Mouse (Mus musculus) midbrain, embryonic 14.5 days (tissue): Measurements from ENCODE around the gene Rtraf. TPM values are rescaled to one million over a fixed set of nuclear protein-coding genes. Genes with fewer than 3 reads are reported as not detected.
A peak's percentile ranks its signal among the peaks of the same experiment; 100 is the strongest.
"Not testable (repeated sequence)": the region's sequence is repeated elsewhere in the genome, so short reads cannot be mapped to it uniquely, and the experiment has no call there.

Experiments used
- ATAC-seq: fragments of 200-750 bp; cut with Nextera tagmentation; 2 replicates; pipeline ENCODE4 v1.8.0; 2017; ENCODE audit warnings: moderate number of reproducible peaks, moderate library complexity; ENCODE audit not compliant: low FRiP score, low TSS enrichment
- DNase-seq: peaks from one replicate; pipeline ENCODE4 v3.0.0-alpha.2; 2015
- H3K27ac ChIP-seq: fragments of 300-500 bp; sonication (generic); replicated peaks from 2 replicates; pipeline ENCODE4 v1.5.1; 2014; ENCODE audit warnings: mild to moderate bottlenecking, low read depth, low read length, moderate library complexity
- H3K27me3 ChIP-seq: fragments of 300-500 bp; sonication (generic); 2 replicates; pipeline ENCODE4 v1.6.1; 2014; ENCODE audit warnings: low read length, control low read depth, mixed read lengths; ENCODE audit not compliant: control insufficient read depth, insufficient read depth
- H3K36me3 ChIP-seq: fragments of 300-500 bp; sonication (generic); 2 replicates; pipeline ENCODE4 v1.6.1; 2014; ENCODE audit warnings: low read length, control low read depth; ENCODE audit not compliant: control insufficient read depth, insufficient read depth
- H3K4me1 ChIP-seq: fragments of 300-500 bp; sonication (generic); 2 replicates; pipeline ENCODE4 v1.6.1; 2014; ENCODE audit warnings: mild to moderate bottlenecking, antibody characterized with exemption, low read length, control low read depth; ENCODE audit not compliant: control insufficient read depth, insufficient read depth
- H3K4me2 ChIP-seq: fragments of 300-500 bp; sonication (generic); 2 replicates; pipeline ENCODE4 v1.6.1; 2014; ENCODE audit warnings: mild to moderate bottlenecking, low read length, moderate library complexity
- H3K4me3 ChIP-seq: fragments of 300-500 bp; sonication (generic); replicated peaks from 2 replicates; pipeline ENCODE4 v1.5.1; 2014; ENCODE audit warnings: low read depth, low read length
- H3K9ac ChIP-seq: fragments of 300-500 bp; sonication (generic); replicated peaks from 2 replicates; pipeline ENCODE4 v1.6.1; 2014; ENCODE audit warnings: mild to moderate bottlenecking, low read length, moderate library complexity
- H3K9me3 ChIP-seq: fragments of 300-500 bp; sonication (generic); 2 replicates; pipeline ENCODE4 v1.6.1; 2016; ENCODE audit warnings: low read length, control low read depth, mixed read lengths; ENCODE audit not compliant: control insufficient read depth
- WGBS: fragments of 180-500 bp; shearing (Covaris S2); extraction: QIAGEN DNeasy Blood & Tissue Kit; methylation state at CpG from one replicate; pipeline ENCODE4 v1.1.7; 2014; 5-methylcytosine and 5-hydroxymethylcytosine counted together
- polyA plus RNA-seq: library from polyadenylated mRNA; unstranded; fragments of >200 nt; fragmentation: Nextera tagmentation; extraction: Ambion mirVana; gene quantifications from 2 replicates; pipeline ENCODE4 v1.2.1, GENCODE M21; 2014

Gene Rtraf
- polyA plus RNA-seq, result 178 and 196 TPM in 2 replicates

DNA sequence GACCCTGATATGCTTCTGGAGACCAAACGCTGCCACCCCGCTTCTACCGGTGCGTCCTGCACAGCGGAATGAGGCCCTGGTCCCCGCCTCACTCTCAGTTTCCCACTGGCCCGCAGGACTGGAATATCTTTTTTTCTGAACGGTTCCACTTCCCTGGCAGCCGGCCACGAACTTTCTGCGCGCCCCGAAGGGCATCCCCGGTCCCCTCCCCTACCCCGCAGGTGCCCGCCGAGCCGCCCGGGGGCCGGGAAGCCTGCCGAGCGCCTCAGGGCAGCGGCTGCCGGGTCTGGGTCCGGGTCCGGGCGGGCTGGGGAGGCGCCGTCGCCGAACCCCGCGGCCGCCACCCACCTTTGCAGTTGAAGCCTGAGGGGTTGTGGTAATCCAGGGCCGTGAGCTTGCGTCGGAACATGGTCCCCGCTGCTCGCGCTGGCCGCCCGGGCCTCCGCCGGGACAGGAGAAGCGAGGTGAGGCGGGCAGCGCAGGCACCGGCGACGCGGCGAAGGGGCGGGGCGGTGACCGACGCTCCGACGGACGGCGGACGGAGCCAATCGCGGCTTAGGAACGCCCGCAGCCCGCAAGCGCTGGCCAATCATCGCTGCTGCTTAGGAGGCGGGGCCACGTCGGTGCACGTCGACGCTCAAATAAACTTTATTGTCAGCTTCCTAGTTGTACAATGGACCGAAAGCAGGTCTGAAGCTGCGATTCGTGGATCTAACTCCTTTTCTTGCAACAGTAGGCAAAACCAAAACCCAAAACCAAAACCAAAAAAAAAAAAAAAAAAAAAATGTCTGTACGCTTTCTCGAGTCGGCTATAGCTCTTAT, at the start of gene Rtraf:
Rtraf (minus strand) TSS at position 504 of the 822 bp plus-strand sequence.
- WGBS, result under 1% methylated on average over 80 of the region's 80 CpGs
- Histone ChIP-seq H3K9ac (peak within 1 kb of the TSS; percentile 93), H3K4me2 (peak within 1 kb of the TSS; percentile 83), H3K4me1 (peaks cover 14% of the 10 kb centered on the region), H3K9me3 (no peaks in the 10 kb centered on the region), H3K27me3 (no peaks in the 10 kb centered on the region), H3K36me3 (peaks cover 34% of the 10 kb centered on the region), H3K4me3 (peak within 1 kb of the TSS; percentile 92), H3K27ac (peak within 1 kb of the TSS; percentile 85)
- ATAC-seq (peak; percentile 98), DNase-seq (peak; percentile 98)

DNA sequence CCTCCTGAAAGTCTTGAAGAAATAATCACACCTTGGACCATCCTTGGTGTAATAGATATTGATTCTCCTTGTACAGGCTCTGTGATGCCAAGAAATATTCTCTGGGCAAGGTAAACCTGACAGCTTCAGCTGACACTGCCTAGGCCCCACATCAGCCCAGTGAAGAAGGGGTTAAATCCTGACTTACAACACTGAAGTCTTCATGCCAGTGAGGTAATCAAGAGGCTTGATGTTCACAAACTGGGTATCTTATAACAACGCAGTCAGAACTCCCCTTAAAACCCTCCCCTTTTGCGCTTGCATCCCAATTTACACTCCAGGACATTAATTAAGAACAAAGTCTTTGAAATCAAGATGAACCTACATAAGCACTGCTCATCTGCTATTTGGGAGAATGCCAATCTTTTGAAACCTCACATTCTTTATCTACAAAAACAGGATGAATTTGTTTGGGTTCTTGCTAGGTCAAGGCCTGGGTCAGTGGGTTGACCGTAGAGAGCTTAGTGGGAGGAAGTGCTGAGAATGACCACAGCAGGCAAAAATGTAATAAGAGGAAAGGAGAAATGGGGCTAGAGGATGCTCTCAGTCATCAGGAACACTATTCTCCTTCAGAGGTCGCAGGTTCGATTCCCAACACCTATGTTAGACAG, 43.8 kb upstream of the Rtraf start:
- no peak for ATAC-seq
- Histone ChIP-seq H3K27ac (no peak overlapping the region), H3K4me3 (no peak overlapping the region), H3K27me3 (no peaks in the 10 kb centered on the region), H3K36me3 (peaks cover 6% of the 10 kb centered on the region; the same call in 1 of the 2 replicates), H3K4me1 (no peaks in the 10 kb centered on the region), H3K4me2 (no peak overlapping the region), H3K9ac (no peak overlapping the region), H3K9me3 (no peaks in the 10 kb centered on the region)
- WGBS, result 80% methylated on average over 5 of the region's 5 CpGs
- DNase-seq, result no peak

DNA sequence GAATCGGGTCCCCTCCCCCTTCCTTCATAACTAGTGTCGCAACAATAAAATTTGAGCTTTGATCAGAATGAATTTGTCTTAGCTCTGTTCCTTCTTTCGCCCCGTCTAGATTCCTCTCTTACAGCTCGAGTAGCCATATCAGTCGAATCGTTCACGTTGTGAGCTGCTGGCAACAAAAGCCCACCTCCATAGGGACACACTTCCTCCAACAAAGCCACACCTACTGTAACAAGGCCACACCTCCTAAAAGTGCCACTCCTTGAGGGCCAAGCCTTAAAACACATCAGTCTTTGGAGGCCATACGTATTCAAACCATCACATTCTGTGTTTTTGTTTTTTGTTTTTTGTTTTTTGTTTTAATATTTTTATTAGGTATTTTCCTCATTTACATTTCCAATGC, 41.5 kb upstream of the Rtraf start:
- H3K9me3 ChIP-seq, H3K9ac ChIP-seq, H3K4me2 ChIP-seq, ATAC-seq, H3K27me3 ChIP-seq, H3K36me3 ChIP-seq, H3K4me3 ChIP-seq, H3K4me1 ChIP-seq, DNase-seq, H3K27ac ChIP-seq: not testable (repeated sequence)
- WGBS, result 92% methylated on average over 9 of the region's 9 CpGs

DNA sequence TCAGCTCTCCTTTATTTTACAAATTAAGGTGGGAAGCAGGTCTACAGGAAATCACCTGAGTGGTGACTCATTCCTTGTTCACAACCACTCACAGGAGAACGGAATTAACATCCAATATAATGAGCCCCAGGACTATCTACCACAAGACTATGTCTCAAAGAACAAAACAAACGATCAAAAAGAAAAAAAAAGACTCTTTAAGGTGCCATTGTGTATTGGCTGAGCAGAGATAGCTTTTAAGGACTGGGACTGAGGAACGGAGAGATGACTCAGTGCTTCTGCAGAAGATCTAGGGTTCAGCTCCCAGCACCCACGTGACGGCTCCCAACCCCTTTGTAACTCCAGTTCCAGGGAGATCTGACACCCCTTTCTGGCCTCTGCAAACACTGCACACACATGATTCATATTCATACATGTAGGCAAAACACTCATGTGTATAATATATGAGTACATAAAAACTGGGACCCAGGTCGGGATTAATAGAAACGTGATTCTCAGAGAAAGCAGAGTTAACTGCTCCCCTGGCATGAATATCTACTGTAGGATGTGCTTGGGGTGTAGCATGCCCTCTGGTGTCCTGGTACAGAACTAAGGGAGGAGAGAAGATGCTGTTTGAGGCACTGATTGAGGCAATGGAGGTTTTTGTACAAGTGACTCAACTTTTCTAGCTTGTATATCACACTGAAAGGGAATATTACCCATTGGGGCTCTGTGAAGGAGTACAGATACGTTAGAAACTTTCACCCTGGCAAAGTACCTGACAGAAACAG, 37.9 kb upstream of the Rtraf start:
- Histone ChIP-seq H3K36me3 (no peaks in the 10 kb centered on the region), H3K27ac (no peak overlapping the region), H3K4me3 (no peak overlapping the region), H3K9me3 (no peaks in the 10 kb centered on the region), H3K4me2 (no peak overlapping the region), H3K27me3 (no peaks in the 10 kb centered on the region), H3K9ac (no peak overlapping the region), H3K4me1 (no peaks in the 10 kb centered on the region)
- no peak for ATAC-seq
- 88% methylated on average over 8 of the region's 8 CpGs for WGBS
- DNase-seq, result no peak

DNA sequence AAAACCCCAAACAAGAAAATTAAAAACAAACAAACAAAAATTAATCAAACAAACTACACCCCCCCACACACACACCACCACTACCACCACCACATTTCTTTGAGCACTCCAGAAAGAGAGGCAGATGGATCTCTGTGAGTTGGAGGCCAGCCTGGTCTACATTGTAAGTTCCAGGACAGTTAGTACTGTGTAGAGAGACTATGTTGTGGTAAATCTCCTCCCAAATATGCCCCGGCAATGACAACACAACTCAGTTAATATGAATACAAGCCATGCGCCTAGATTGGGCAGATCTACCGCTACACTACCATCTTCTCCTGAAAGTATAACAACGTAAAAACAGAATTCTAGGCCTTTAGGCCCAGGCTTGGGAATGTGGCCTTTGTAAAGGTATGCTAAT, 36.7 kb upstream of the Rtraf start:
- H3K4me1 ChIP-seq, result no peaks in the 10 kb centered on the region
- ATAC-seq, result no peak
- no peaks in the 10 kb centered on the region for H3K27me3 ChIP-seq
- H3K9me3 ChIP-seq, result no peaks in the 10 kb centered on the region
- no peaks in the 10 kb centered on the region for H3K36me3 ChIP-seq
- no peak overlapping the region for H3K4me3 ChIP-seq
- H3K9ac ChIP-seq, result no peak overlapping the region
- H3K4me2 ChIP-seq, result no peak overlapping the region
- no peak overlapping the region for H3K27ac ChIP-seq
- WGBS, result 94% methylated on average over 4 of the region's 4 CpGs
- DNase-seq, result no peak

DNA sequence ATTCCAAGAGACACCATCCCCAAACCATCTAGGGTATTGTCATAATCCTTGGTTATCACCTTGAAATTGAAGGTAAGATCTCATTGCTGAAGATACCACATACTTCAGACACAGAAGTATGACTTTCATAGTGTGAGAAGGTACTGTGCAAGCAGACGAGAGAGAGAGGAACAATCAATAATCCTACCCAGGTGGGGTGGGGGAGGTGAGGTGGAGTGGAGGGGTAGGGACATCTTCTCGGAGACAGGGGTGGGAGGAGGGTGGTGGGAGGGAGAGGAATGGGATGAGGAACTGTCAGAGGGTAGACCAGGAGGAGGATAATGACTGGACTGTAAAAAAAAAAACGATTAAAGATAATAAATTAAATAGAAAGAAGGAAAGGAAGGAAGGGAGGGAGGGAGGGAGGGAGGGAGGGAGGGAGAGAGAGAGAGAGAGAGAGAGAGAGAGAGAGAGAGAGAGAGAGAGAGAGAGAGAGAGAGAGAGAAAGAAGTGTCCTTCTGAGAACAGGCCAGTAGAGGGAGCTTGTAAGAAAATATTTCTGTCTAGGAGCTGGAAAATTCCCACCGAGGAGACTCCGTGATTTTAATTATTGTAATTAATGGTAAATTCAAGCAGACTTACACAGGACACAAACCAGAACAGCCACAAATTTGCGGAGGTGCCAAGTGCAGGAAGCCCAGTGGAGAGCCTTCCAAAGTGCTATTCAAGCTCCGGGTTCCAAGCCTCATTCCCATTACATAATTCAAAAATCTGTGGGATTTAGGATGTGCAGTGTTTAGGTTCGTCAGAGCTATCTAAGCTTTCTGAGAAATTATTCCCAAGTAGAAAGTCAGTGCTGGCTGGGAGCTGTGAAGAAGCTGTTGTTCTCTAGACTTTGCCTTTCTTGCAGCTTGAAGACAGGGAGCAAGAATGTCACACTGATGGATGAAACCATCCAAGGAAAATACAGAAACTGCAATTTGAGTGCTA, 35.5 kb upstream of the Rtraf start:
- WGBS, result 55% methylated on average over 8 of the region's 8 CpGs
- no peaks in the 10 kb centered on the region for H3K27me3 ChIP-seq
- H3K27ac ChIP-seq, result no peak overlapping the region
- H3K9me3 ChIP-seq, result no peaks in the 10 kb centered on the region
- H3K36me3 ChIP-seq, result no peaks in the 10 kb centered on the region
- peak; percentile 40; the same call in 1 of the 2 replicates for ATAC-seq
- peak; percentile 83 for DNase-seq
- no peaks in the 10 kb centered on the region for H3K4me1 ChIP-seq
- H3K4me3 ChIP-seq, result no peak overlapping the region
- no peak overlapping the region for H3K4me2 ChIP-seq
- no peak overlapping the region for H3K9ac ChIP-seq

DNA sequence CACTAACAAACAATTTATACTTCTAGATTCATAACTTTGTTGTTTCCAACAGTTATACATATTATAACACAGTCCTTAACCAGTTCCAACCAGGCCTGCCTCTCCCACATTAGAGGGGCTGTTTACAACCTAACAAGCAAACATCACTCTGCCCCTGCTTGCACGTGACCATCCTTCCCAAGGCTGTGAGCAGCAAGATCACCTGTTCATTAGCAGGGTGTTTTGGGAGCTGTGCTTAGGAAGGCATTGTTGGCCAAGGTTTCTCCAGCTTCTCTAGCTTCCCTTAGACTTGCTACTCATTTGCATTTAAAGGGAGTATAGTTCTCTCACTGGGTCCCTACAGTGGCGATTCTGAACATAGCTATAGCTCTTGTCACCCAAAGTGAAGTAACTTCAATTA, 34.7 kb upstream of the Rtraf start:
- no peaks in the 10 kb centered on the region for H3K9me3 ChIP-seq
- no peak overlapping the region for H3K9ac ChIP-seq
- H3K36me3 ChIP-seq, result no peaks in the 10 kb centered on the region
- H3K4me2 ChIP-seq, result no peak overlapping the region
- no peak overlapping the region for H3K4me3 ChIP-seq
- WGBS, result 78% methylated on average over 2 of the region's 2 CpGs
- H3K27me3 ChIP-seq, result no peaks in the 10 kb centered on the region
- DNase-seq, result no peak
- H3K27ac ChIP-seq, result no peak overlapping the region
- no peaks in the 10 kb centered on the region for H3K4me1 ChIP-seq
- no peak for ATAC-seq

DNA sequence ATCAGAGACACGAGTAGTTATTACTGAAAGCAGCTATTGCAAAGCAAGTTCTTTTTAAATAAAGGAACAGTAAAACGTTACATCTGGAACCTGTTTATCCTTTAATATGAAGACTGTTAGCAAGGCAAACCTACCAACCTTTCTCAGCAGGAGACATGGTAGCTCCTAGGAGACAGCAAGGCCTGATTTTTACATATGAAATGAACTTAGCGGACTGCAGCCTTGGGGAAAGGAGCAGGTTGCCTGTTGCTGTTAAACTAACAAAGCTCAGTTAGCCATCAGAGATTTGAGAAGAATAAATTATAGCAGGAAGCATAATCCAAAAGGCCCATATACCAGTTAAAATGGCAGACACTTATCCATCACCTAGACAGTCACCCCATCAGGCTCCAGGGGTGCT, 29.8 kb upstream of the Rtraf start:
- 36% methylated on average over 3 of the region's 3 CpGs for WGBS

More for the DNA sequence above, 29.8 kb upstream of the Rtraf start:
- DNase-seq (no peak), ATAC-seq (no peak)
- Histone ChIP-seq H3K4me2 (no peak overlapping the region), H3K9ac (no peak overlapping the region), H3K4me3 (no peak overlapping the region), H3K27ac (no peak overlapping the region), H3K36me3 (no peaks in the 10 kb centered on the region), H3K27me3 (no peaks in the 10 kb centered on the region), H3K4me1 (no peaks in the 10 kb centered on the region), H3K9me3 (no peaks in the 10 kb centered on the region)
